Mouse (Mus musculus): ENCODE data around the gene Ptpn13.
A peak's percentile ranks its signal among the peaks of the same experiment; 100 is the strongest.

Gene Ptpn13

DNA sequence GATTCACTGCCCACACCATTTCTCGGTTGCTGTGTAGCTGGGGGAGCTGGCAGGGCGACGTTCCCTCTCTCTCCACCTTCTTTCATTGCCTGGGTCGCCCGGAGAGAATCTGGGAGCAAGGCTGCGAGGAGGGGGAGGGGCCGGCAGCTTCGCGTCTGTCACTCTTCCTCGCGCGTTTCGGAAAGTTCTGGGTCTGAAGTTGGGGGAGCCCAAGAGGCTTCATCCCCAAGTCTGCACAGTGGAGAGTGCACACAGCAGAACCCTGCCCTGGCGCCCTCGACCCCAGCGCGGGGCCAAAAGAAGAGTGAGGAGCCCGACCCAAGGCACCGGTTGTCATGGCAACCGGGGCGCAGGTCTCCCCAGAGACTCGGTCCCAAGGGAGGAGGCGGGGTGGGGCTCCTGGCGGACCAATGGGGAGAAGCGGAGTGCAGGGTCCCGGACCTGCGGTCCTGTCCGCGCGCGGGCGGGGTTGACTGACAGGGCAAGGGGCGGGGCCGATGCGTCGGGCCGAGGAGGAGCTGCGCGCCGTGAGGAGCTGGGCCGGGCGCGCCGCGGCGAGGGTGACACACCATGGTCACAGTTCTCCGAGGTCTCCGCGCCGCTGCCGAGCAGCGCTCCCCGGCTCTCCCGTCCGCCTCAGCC lies at the start of gene Ptpn13:
Gene Ptpn13 (plus strand): TSS at position 515 of the 642 bp plus-strand sequence.
- peak; percentile 76 to 90 for DNase-seq

DNA sequence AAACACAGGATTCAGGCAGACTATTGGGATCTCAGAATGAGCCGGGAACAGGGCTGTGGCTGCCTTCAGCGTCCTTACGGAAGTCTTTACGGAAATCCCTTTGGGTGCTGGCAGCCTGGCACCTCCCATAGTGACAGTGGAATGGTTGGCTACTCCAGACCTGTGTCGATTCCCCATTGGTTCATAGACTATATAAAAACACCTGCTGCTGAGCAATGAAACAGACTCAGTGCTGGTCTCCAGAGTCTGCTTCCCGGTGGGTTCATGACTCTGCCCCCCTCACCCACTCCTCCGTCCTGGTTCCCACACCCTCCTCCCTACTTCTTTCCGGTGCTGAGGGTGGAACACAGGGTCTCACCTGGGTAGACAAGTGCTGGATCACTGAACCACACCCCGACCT lies 49.8 kb upstream of the Ptpn13 start:
- DNase-seq, result no peak

GRCm38 (mm10) chr5:103376354-103377295 lies 48.4 kb upstream of the Ptpn13 start:
- DNase-seq, result no peak

DNA sequence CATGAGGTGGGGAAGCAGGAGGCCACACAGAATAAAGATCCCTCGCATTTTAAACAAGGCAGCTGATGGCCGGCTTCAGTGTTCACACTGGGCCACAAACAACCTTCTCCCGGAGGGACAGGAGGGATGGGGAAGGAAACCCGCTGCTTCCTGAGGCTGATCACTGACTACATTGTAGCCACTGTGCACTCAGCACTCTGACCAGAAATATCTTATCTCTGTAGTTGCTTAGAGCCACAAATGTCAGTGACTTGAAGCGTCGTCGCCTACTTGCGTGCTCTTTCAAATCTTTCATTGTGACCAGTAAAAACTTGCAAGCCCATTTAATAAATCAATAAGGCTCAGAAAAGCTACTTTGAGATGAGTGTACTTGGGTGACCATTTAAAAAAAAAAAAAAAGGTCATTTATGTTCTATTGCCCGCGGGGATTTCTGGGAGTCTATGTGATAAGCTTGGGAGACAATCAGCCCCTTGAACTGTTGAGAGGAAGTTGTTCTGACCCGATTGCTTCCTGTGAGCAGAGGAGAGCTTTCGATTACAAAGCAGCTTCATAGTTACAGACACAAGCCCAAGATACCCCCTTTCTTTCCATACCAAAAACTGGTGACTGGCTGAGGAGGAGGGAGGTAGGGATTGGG lies 47.4 kb upstream of the Ptpn13 start:
- no peak for DNase-seq

- DNase-seq, result no peak
Measured at GRCm38 (mm10) chr5:103380785-103381527, 44.0 kb upstream of the Ptpn13 start.

- no peak for DNase-seq
Measured at GRCm38 (mm10) chr5:103382951-103383350, 42.0 kb upstream of the Ptpn13 start.

- DNase-seq, result no peak
Measured at GRCm38 (mm10) chr5:103384021-103384420, 41.0 kb upstream of the Ptpn13 start.

DNA sequence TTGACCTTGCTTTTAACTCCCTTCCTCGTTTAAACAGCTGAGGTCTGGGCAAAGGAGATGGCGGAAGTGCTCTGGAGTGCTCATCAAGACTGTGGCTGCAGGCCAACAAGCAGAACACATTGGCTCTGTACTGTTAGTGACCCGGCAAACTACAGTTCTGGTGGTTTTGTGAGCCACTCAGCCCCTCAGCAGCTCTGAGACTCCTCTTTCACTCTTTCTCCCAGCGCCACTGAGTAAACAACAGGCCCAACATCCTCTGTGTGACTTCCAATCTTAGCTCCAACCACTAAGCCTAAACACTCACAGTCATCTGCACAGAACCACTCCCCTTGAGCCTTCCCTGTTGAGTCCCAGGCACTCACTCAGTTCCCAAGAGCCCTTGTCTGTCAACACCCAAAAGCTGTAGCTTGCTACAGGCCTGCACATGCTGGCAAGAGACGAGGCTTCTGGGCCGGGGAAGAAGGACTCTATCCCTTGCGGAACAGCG lies 37.4 kb upstream of the Ptpn13 start:
- peak in 1 of 2 experiments; percentile 7 for DNase-seq

DNA sequence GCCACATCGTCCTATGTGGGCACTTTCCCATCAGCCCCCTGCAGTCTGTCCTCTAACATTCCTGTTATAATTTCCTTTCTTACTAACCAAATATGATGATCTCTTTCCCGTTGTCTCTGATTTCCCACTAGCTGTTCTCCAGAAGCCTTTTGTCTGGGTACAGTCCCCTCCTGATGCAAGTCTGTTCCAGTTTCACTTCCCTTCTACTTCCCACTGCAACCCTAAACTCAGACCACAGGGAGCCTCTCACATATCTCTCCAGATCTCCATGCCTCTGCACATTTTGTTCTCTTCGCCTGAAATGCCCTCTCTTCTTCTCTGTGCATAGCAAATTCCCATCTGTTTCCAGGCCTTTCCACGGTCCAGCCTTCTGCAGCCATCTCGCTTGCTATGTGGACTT lies 35.6 kb upstream of the Ptpn13 start:
- DNase-seq, result no peak

- DNase-seq, result no peak
Measured at GRCm38 (mm10) chr5:103393220-103393619, 31.8 kb upstream of the Ptpn13 start.

- DNase-seq, result no peak
Measured at GRCm38 (mm10) chr5:103393752-103394151, 31.2 kb upstream of the Ptpn13 start.

DNA sequence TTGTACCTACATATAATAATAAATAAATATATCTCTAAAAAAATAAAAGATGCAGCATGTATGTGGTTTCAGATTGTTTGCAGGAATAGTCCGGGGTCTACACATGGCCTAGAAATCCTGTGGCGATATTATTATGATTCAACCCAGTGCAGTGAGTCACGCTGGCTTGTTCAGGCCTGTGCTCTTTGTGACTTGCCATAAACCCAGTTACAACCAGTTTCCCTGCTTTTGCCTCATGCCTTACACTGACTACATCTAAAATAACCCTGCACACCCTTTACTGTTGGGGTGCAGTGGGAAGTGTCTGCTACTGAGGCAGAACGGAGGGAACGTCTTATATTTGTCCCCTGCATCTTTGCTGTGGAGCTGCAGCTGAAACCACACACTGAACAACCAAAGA lies 29.3 kb upstream of the Ptpn13 start:
- DNase-seq, result no peak

- DNase-seq, result no peak
Measured at GRCm38 (mm10) chr5:103397429-103397828, 27.6 kb upstream of the Ptpn13 start.

GRCm38 (mm10) chr5:103404213-103404968 lies 20.6 kb upstream of the Ptpn13 start:
- DNase-seq, result no peak

DNA sequence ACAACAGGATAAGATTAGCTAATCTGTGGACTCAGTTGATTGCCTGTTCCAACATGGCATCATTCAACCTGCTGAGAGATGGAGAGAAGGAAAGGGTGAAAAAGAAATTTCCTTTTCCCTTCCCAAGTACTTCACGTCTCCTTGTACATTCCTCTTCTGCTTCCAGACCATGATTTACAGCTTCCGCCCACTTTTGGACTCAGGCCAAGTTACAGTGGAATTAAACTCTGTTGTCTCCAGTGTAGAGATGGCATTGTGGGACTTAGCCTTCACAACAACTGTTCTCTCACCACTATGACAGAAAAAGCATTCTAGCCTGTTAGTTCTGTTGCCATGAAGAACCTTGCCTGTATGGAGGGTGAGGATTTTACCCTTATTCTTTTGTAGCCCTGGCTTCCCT lies 19.1 kb upstream of the Ptpn13 start:
- no peak for DNase-seq

DNA sequence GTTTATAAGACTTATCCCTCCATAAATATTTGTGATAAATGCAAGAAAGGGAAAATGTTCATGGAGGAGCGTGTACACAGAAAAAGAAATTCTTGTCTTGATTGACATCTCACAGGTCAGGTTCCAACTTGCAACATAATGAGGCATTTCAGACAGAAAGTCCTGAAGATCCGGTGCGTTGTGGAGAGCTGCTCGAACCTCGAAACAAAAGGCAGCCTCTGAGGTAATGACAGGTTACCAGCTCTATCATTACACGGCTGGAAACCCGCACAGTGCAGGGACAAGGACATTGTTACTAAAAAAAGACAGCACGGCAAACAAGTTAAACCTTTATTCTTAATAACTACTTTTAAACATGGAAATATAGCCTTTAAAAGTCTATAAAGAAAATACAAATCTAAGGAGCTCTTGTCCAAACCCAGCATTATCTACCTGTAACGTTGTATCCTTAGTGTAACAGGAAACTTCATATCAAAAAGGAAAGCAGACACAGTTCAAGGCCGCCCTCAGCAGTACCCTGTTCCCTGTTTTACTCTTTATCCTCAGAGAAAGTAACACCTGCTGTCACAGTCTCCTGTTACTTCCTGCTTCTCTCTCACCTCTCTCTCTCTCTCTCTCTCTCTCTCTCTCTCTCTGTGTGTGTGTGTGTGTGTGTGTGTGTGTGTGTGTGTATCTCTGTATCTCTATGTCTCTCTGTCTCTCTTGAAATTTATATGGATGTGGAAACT lies 12.8 kb upstream of the Ptpn13 start:
- no peak for DNase-seq

- no peak for DNase-seq
Measured at GRCm38 (mm10) chr5:103414542-103414941, 10.4 kb upstream of the Ptpn13 start.

- DNase-seq, result no peak
Measured at GRCm38 (mm10) chr5:103418009-103418408, 7.0 kb upstream of the Ptpn13 start.

GRCm38 (mm10) chr5:103418886-103419285 lies 6.1 kb upstream of the Ptpn13 start:
- no peak for DNase-seq

DNA sequence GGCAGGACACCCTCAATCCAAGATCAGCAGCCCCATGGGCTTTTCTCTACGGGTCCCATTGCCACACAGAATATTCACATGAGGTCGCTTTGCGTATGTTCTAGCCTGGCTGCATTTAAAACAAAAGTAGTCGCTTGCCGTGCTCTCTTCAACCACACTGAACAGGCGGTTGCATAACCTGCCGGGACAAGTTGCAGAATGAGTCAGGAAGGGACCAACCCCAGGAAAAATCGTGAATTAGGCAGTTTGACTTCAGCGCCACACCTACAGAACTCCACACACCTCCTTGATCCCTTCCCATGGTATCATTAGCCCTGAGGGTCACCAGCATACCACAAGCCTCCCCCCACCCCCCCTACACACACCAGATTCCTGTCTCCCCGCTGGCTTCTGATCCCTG lies 4.4 kb upstream of the Ptpn13 start:
- DNase-seq, result no peak

DNA sequence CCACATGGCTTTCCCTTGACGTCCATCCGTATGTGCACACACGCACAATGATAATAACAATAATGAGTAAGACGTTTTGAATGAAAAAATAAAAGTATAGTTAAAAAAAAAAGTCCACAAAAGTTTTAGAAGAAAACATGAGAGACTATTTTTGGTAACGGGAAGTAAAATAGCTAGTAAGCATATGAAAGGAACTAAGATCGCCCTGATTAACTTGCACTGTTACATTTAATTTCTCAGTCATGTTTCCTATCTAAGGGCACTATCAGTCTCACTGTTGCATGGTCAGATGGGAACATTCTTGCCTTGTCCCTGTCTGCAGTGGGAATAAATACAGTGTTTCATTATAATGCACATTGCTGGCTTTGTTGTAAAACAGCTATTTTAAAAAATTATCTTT lies 2.4 kb upstream of the Ptpn13 start:
- DNase-seq, result no peak
